Mouse (Mus musculus) left cerebral cortex, postnatal 10 days (tissue): ENCODE measurements around the gene Cyp21a1. TPM values are rescaled to one million over a fixed set of nuclear protein-coding genes. Genes with fewer than 3 reads are reported as not detected.
"Not testable (repeated sequence)": the region's sequence is repeated elsewhere in the genome, so short reads cannot be mapped to it uniquely, and the experiment has no call there.

ENCODE experiments used
- DNase-seq, 2 experiments: peaks; one replicate each; pipeline ENCODE4 v3.0.0; 2021 to 2022; ENCODE audit warnings: low spot score in 2 of 2, mixed read lengths in 1 of 2; ENCODE audit errors: extremely low spot score in 1 of 2
- intact Hi-C: fragments of 180-260 bp; cut with DNase I; formaldehyde crosslinking; loops from one replicate; pipeline ENCODE4 v1.15.1; 2025
- total RNA-seq, 2 experiments: library from RNA; stranded (reverse); gene quantifications; 2 replicates each; pipeline ENCODE4 v1.2.3; 2021

Gene Cyp21a1
- total RNA-seq: not detected

GRCm38 (mm10) chr17:34804301-34804700 lies at the start of gene Cyp21a1:
Gene Cyp21a1, minus strand, starts transcription at chr17:34804561.
- not testable (repeated sequence) for DNase-seq
- intact Hi-C loops: loop anchor here (5.0 kb wide), 1 partner anchor 87 kb away; no protein-coding TSS in a partner anchor

GRCm38 (mm10) chr17:34853511-34853910 lies 49.1 kb upstream of the Cyp21a1 start:
- intact Hi-C loops: no loop called here
- no peak for DNase-seq

- DNase-seq: no peak
- intact Hi-C loops: no loop called here
Measured at GRCm38 (mm10) chr17:34850517-34851125, 46.3 kb upstream of the Cyp21a1 start.

GRCm38 (mm10) chr17:34849722-34850516 lies 45.6 kb upstream of the Cyp21a1 start, which contains the start of the genes Skiv2l and Nelfe:
Gene Skiv2l, minus strand, starts transcription at chr17:34850210.
Gene Nelfe, plus strand, starts transcription at chr17:34850391.
- peak; percentile 96 to 99 for DNase-seq
- intact Hi-C loops: no loop called here

GRCm38 (mm10) chr17:34847615-34848014 lies 43.3 kb upstream of the Cyp21a1 start:
- peak in 1 of 2 experiments; percentile 11 for DNase-seq
- intact Hi-C loops: no loop called here

- intact Hi-C loops: no loop called here
- DNase-seq: peak in 1 of 2 experiments; percentile 22
Measured at GRCm38 (mm10) chr17:34847192-34847591, 42.8 kb upstream of the Cyp21a1 start.

- peak in 1 of 2 experiments; percentile 20 for DNase-seq
- intact Hi-C loops: no loop called here
Measured at GRCm38 (mm10) chr17:34844884-34845283, 40.5 kb upstream of the Cyp21a1 start.

- DNase-seq: no peak
- intact Hi-C loops: no loop called here
Measured at GRCm38 (mm10) chr17:34840736-34841307, 36.5 kb upstream of the Cyp21a1 start.

GRCm38 (mm10) chr17:34838785-34839184 lies 34.4 kb upstream of the Cyp21a1 start:
- DNase-seq: no peak
- intact Hi-C loops: loop anchor here (5.0 kb wide), 1 partner anchor 186 kb away; no protein-coding TSS in a partner anchor

- intact Hi-C loops: loop anchor here (5.0 kb wide), 1 partner anchor 185 kb away; no protein-coding TSS in a partner anchor
- peak in 1 of 2 experiments; percentile 53 for DNase-seq
Measured at GRCm38 (mm10) chr17:34837464-34838324, 33.3 kb upstream of the Cyp21a1 start.

GRCm38 (mm10) chr17:34836856-34837221 lies 32.5 kb upstream of the Cyp21a1 start, which contains the start of the genes Stk19 and Dxo:
Gene Stk19, minus strand, starts transcription at chr17:34836945.
Gene Dxo, plus strand, starts transcription at chr17:34837019.
- intact Hi-C loops: loop anchor here (5.0 kb wide), 1 partner anchor 185 kb away; no protein-coding TSS in a partner anchor

GRCm38 (mm10) chr17:34836155-34836855 lies 31.9 kb upstream of the Cyp21a1 start:
- intact Hi-C loops: loop anchor here (5.0 kb wide), 1 partner anchor 184 kb away; no protein-coding TSS in a partner anchor
- DNase-seq: no peak

More at GRCm38 (mm10) chr17:34836856-34837221, 32.5 kb upstream of the Cyp21a1 start, which contains the start of the genes Stk19 and Dxo:
- peak; percentile 97 to 98 for DNase-seq

- intact Hi-C loops, DNase-seq: not testable (repeated sequence)
Measured at GRCm38 (mm10) chr17:34830776-34831175, 26.4 kb upstream of the Cyp21a1 start.

GRCm38 (mm10) chr17:34814818-34815370 lies 10.5 kb upstream of the Cyp21a1 start:
- no peak for DNase-seq
- intact Hi-C loops: loop anchor here (5.0 kb wide), 1 partner anchor 83 kb away; no protein-coding TSS in a partner anchor

- not testable (repeated sequence) for DNase-seq
- intact Hi-C loops: loop anchor here (5.0 kb wide), 1 partner anchor 81 kb away; no protein-coding TSS in a partner anchor
Measured at GRCm38 (mm10) chr17:34813747-34814146, 9.4 kb upstream of the Cyp21a1 start.

GRCm38 (mm10) chr17:34811275-34811674 lies 6.9 kb upstream of the Cyp21a1 start:
- intact Hi-C loops: loop anchor here (5.0 kb wide), 1 partner anchor 79 kb away; no protein-coding TSS in a partner anchor
- DNase-seq: no peak

- intact Hi-C loops: loop anchor here (5.0 kb wide), 1 partner anchor 79 kb away; no protein-coding TSS in a partner anchor
- not testable (repeated sequence) for DNase-seq
Measured at GRCm38 (mm10) chr17:34810811-34811210, 6.5 kb upstream of the Cyp21a1 start.
